Mouse (Mus musculus) lung, postnatal 36 days (tissue): ENCODE results near the gene Cxcr6.

Experiments
- DNase-seq: peaks from one replicate; pipeline ENCODE4 v3.0.0; 2022; ENCODE audit warnings: mixed read lengths

Gene Cxcr6

GRCm38 (mm10) chr9:123826631-123827030 is 20.4 kb downstream of the Cxcr6 start:
- DNase-seq: peak; percentile 61

DNA sequence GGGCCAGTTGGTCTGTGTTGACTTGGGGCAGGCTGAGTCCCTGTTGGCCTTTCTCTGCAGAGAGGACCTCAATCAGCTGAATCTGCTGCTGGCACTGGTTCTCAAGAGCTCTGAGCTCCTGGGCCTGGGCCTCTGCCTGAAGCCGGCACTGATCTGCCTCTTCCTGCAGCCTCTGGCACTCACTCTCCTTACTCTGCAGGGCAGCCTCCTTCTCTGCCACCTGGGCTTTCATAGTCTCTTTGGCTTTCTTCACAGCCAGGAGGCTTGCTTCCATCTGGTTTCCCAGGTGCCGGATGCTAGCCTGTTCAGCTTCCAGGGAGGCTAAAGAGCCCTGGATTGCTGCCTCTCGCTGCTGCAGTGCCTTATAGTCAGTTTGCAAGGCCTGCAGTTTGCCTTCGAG is 22.6 kb downstream of the Cxcr6 start:
- DNase-seq: no peak

- no peak for DNase-seq
These were observed 29.6 kb downstream of the Cxcr6 start for GRCm38 (mm10) chr9:123835851-123836250.

GRCm38 (mm10) chr9:123840243-123840642 is 34.0 kb downstream of the Cxcr6 start:
- DNase-seq: peak; percentile 63

DNA sequence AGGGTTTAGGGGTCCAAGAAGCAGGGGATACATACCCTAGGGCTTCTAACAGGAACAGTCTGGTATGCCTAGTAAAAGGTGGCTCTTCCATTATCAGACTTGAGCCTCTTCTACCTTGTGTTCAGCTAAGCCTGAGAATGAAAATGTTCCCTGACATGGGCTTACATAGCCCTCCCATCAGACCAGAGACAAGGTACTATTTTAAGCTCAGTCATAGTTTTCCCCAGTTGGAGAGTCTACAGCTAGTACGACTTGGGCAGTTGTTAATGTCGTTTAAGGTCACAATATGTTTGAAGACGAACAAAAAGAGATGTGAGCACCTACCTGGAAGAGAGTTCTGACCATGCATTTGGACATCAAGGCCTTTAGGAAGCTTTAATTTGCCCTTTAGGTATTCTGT is 38.2 kb downstream of the Cxcr6 start:
- DNase-seq: no peak

DNA sequence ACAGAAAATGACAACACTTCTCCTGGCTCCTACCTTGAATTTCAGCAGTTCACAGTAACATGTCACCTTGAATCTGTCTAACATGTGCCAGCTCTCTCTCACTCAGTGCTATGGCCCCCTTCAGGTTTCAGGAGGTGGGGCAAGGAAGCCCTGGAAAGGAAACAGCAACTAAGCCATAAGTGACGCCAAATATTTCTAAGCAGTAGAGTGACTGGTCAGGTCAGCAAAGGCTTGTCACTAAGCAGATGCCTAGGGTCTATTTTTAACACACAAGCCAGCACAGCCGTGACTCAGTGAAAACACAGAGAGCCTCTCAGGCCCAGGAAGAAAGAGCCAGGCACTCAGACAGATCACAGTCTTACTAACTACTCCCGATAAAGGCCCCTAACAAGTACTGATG is 38.8 kb downstream of the Cxcr6 start:
- DNase-seq: peak; percentile 24

- DNase-seq: no peak
These were observed 40.2 kb downstream of the Cxcr6 start for GRCm38 (mm10) chr9:123846490-123846889.

DNA sequence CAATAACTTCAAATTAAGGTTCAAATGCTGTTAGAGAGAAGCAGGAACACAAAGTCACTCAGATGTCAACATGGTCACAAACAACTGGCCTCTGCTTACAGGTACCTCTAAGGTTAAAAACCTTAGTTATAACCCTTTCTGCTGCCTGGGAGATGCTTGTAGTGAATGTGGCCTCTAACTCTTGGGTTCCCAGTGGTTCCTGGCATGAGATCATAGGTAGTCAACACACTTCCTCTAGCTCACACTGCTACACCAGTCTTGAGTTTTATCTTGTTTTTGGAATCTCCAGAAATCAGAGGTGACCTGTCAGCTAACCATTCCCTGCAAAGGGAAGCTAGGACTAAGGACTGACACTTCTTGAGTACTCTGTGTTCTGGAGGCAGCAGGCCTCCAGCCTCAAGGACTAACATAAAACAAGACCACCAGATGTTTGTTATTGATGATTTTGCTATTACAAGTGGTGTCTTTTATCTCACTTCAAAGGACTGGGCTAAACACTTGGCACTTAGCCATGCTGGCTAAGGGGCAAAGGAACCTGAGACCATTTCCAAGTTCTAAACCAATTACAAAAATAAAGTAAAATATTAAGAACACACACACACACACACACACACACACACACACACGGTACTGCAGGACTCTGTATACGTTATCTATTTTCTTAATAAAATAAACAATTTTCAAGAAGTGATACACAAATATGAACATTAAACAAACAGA is 43.9 kb downstream of the Cxcr6 start:
- no peak for DNase-seq

DNA sequence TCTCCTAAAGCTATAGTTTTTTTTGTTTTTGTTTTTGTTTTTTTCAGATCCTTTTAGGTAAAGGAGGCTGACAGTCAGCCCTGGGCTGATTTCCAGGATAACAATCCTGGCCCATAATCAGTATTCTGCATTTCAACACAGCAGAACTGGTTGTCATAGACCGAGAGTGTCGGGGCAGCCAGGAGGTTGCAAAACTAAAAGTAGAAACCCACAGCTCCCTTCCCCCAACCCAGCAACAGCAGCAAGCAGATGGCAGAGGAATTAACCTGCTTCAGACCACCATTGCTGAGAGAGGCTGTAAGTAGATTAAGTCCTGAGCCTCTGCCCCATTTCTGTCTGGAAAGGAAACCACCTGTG is 44.4 kb downstream of the Cxcr6 start:
- DNase-seq: peak; percentile 76

DNA sequence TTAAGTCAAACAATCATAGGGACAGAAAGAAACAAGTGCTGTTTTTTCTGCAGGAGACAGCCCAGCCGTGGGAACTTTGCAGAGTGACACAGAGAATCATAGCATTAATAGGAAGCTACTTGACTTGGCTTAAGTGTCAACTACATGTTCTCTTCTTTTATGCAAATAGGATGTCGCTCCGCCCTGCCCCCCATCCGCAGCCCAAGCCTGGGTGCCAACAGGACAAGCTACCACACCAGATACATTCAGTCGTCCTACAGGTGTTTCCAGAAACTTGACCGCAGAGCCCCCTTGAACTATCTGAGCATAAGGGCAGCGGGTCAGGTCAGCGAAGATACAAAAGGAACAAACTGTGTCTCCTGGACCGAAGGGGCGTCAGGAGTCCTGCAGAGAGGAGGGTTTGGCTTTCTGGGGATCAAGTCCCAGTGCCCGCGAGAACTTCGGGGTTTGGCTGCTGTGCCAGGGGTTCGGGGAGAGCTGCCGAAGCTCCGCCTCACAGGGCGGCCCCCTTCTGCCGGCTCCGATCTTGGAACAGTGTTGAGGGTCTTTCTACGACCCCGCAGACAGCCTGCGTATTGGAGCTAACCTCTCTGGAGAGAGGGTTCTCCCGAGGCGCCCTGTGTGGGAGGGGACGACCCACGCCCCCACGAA is 44.9 kb downstream of the Cxcr6 start:
- peak; percentile 85 for DNase-seq

- DNase-seq: peak; percentile 99
These were observed 45.6 kb downstream of the Cxcr6 start, which contains the start of gene Fyco1 for GRCm38 (mm10) chr9:123851713-123852448. Gene Fyco1 (minus strand): TSS chr9:123851899.

- no peak for DNase-seq
These were observed 46.4 kb downstream of the Cxcr6 start for GRCm38 (mm10) chr9:123852449-123853390.

GRCm38 (mm10) chr9:123856836-123857235 is 50.6 kb downstream of the Cxcr6 start:
- DNase-seq: no peak
